Mouse (Mus musculus) hindbrain, embryonic 16.5 days (tissue): ENCODE measurements at regions not wholly inside any gene's neighbourhood (a gene's known extent, or its start where the extent isn't known, plus 50 kb on each side); places are given as distances from the start of the nearest gene placed in this dataset.

Source experiments
- ATAC-seq: fragments of 200-750 bp; cut with Nextera tagmentation; 2 replicates; pipeline ENCODE4 v1.8.0; 2017; ENCODE audit warnings: moderate TSS enrichment, moderate library complexity
- H3K27ac ChIP-seq: fragments of 300-500 bp; sonication (generic); 2 replicates; pipeline ENCODE4 v1.5.1; 2014; ENCODE audit warnings: low read depth, mild to moderate bottlenecking, control low read depth, low read length, moderate library complexity
- H3K27me3 ChIP-seq: fragments of 300-500 bp; sonication (generic); replicated peaks from 2 replicates; pipeline ENCODE4 v1.6.1; 2014; ENCODE audit warnings: low read length; ENCODE audit not compliant: control insufficient read depth, insufficient read depth
- H3K36me3 ChIP-seq: fragments of 300-500 bp; sonication (generic); 2 replicates; pipeline ENCODE4 v1.6.1; 2014; ENCODE audit warnings: mild to moderate bottlenecking, low read length, moderate library complexity, mixed read lengths; ENCODE audit not compliant: control insufficient read depth, insufficient read depth
- H3K4me1 ChIP-seq: fragments of 300-500 bp; sonication (generic); 2 replicates; pipeline ENCODE4 v1.6.1; 2014; ENCODE audit warnings: low read depth, low read length; ENCODE audit not compliant: control insufficient read depth, insufficient read depth
- H3K4me2 ChIP-seq: fragments of 300-500 bp; sonication (generic); 2 replicates; pipeline ENCODE4 v1.6.1; 2014; ENCODE audit warnings: mild to moderate bottlenecking, low read length, control low read depth, moderate library complexity
- H3K4me3 ChIP-seq: fragments of 300-500 bp; sonication (generic); 2 replicates; pipeline ENCODE4 v1.5.1; 2014; ENCODE audit warnings: mild to moderate bottlenecking, low read length, control low read depth, moderate library complexity
- H3K9ac ChIP-seq: fragments of 300-500 bp; sonication (generic); 2 replicates; pipeline ENCODE4 v1.6.1; 2014; ENCODE audit warnings: low read depth, mild to moderate bottlenecking, control low read depth, low read length, moderate library complexity
- H3K9me3 ChIP-seq: fragments of 300-500 bp; sonication (generic); 2 replicates; pipeline ENCODE4 v1.6.1; 2014; ENCODE audit warnings: mild to moderate bottlenecking, low read length, moderate library complexity; ENCODE audit not compliant: control insufficient read depth
- WGBS: fragments of 180-500 bp; shearing (Covaris S2); extraction: QIAGEN DNeasy Blood & Tissue Kit; methylation state at CpG from one replicate; pipeline ENCODE4 v1.1.7; 2014; 5-methylcytosine and 5-hydroxymethylcytosine counted together

- H3K9me3 ChIP-seq: no peaks in the 10 kb centered on the region
- 52% methylated on average over 5 of the region's 5 CpGs for WGBS
- ATAC-seq: no peak
These were observed 203.1 kb upstream of the Gm9833 start for GRCm38 (mm10) chr3:9884691-9885354.

GRCm38 (mm10) chr3:9885565-9885964 lies 202.3 kb upstream of the Gm9833 start:
- Histone ChIP-seq H3K4me3 (no peak overlapping the region), H3K36me3 (no peaks in the 10 kb centered on the region), H3K4me1 (peaks cover 8% of the 10 kb centered on the region), H3K9ac (no peak overlapping the region), H3K27me3 (no peaks in the 10 kb centered on the region), H3K27ac (no peak overlapping the region), H3K4me2 (no peak overlapping the region), H3K9me3 (no peaks in the 10 kb centered on the region)
- ATAC-seq: peak; percentile 68
- WGBS: 22% methylated on average over 8 of the region's 8 CpGs

More at GRCm38 (mm10) chr3:9884691-9885354, 203.1 kb upstream of the Gm9833 start:
- H3K27ac ChIP-seq: no peak overlapping the region
- no peaks in the 10 kb centered on the region for H3K27me3 ChIP-seq
- no peak overlapping the region for H3K9ac ChIP-seq
- H3K4me1 ChIP-seq: peaks cover 8% of the 10 kb centered on the region
- H3K36me3 ChIP-seq: no peaks in the 10 kb centered on the region
- H3K4me3 ChIP-seq: no peak overlapping the region
- no peak overlapping the region for H3K4me2 ChIP-seq

GRCm38 (mm10) chr3:9886077-9886476 lies 201.8 kb upstream of the Gm9833 start:
- no peak overlapping the region for H3K27ac ChIP-seq

GRCm38 (mm10) chr3:9886765-9887626 lies 200.9 kb upstream of the Gm9833 start:
- H3K36me3 ChIP-seq: no peaks in the 10 kb centered on the region
- no peak overlapping the region for H3K27ac ChIP-seq
- no peaks in the 10 kb centered on the region for H3K9me3 ChIP-seq
- H3K9ac ChIP-seq: no peak overlapping the region
- no peak overlapping the region for H3K4me3 ChIP-seq
- ATAC-seq: peak; percentile 72
- no peaks in the 10 kb centered on the region for H3K27me3 ChIP-seq
- peaks cover 8% of the 10 kb centered on the region for H3K4me1 ChIP-seq
- no peak overlapping the region for H3K4me2 ChIP-seq
- 59% methylated on average over 10 of the region's 10 CpGs for WGBS

More at GRCm38 (mm10) chr3:9886077-9886476, 201.8 kb upstream of the Gm9833 start:
- Histone ChIP-seq H3K4me1 (peaks cover 8% of the 10 kb centered on the region), H3K9ac (no peak overlapping the region), H3K36me3 (no peaks in the 10 kb centered on the region), H3K4me2 (no peak overlapping the region), H3K27me3 (no peaks in the 10 kb centered on the region), H3K9me3 (no peaks in the 10 kb centered on the region), H3K4me3 (no peak overlapping the region)
- 45% methylated on average over 4 of the region's 4 CpGs for whole genome bisulfite sequencing
- ATAC-seq: no peak

- 68% methylated on average over 2 of the region's 2 CpGs for whole genome bisulfite sequencing
- H3K27me3 ChIP-seq: no peaks in the 10 kb centered on the region
- no peak overlapping the region for H3K9ac ChIP-seq
- no peak overlapping the region for H3K27ac ChIP-seq
- H3K4me2 ChIP-seq: no peak overlapping the region
- H3K9me3 ChIP-seq: no peaks in the 10 kb centered on the region
- H3K4me3 ChIP-seq: no peak overlapping the region
- H3K36me3 ChIP-seq: no peaks in the 10 kb centered on the region
- ATAC-seq: no peak
- peaks cover 8% of the 10 kb centered on the region for H3K4me1 ChIP-seq
These were observed 200.3 kb upstream of the Gm9833 start for GRCm38 (mm10) chr3:9887627-9887994.

- no peaks in the 10 kb centered on the region for H3K9me3 ChIP-seq
- H3K9ac ChIP-seq: no peak overlapping the region
- H3K4me3 ChIP-seq: no peak overlapping the region
- peaks cover 8% of the 10 kb centered on the region for H3K4me1 ChIP-seq
- no peak overlapping the region for H3K27ac ChIP-seq
- no peak for ATAC-seq
- no peaks in the 10 kb centered on the region for H3K36me3 ChIP-seq
- no peak overlapping the region for H3K4me2 ChIP-seq
- 90% methylated on average over 5 of the region's 5 CpGs for WGBS
- H3K27me3 ChIP-seq: no peaks in the 10 kb centered on the region
These were observed 199.9 kb upstream of the Gm9833 start for GRCm38 (mm10) chr3:9888051-9888450.

GRCm38 (mm10) chr3:9892884-9893494 lies 194.9 kb upstream of the Gm9833 start:
- Histone ChIP-seq H3K36me3 (no peaks in the 10 kb centered on the region), H3K4me1 (no peaks in the 10 kb centered on the region), H3K27me3 (no peaks in the 10 kb centered on the region), H3K9ac (no peak overlapping the region), H3K4me2 (no peak overlapping the region), H3K9me3 (no peaks in the 10 kb centered on the region), H3K27ac (no peak overlapping the region), H3K4me3 (no peak overlapping the region)
- WGBS: 24% methylated on average over 4 of the region's 4 CpGs
- no peak for ATAC-seq

- no peak for ATAC-seq
- no peaks in the 10 kb centered on the region for H3K36me3 ChIP-seq
- 90% methylated on average over 11 of the region's 11 CpGs for WGBS
- H3K9me3 ChIP-seq: peaks cover 3% of the 10 kb centered on the region; the same call in 1 of the 2 replicates
- H3K9ac ChIP-seq: no peak overlapping the region
- H3K4me3 ChIP-seq: no peak overlapping the region
- H3K4me2 ChIP-seq: no peak overlapping the region
- H3K27me3 ChIP-seq: no peaks in the 10 kb centered on the region
- H3K4me1 ChIP-seq: no peaks in the 10 kb centered on the region
- H3K27ac ChIP-seq: no peak overlapping the region
These were observed 192.3 kb upstream of the Gm9833 start for GRCm38 (mm10) chr3:9895396-9896135.
